ENCODE assay signal across 16 mouse cellular contexts in genomic region chr17:47430815-47431214, GRCm38 (mm10). TPM values are rescaled to one million over a fixed set of nuclear protein-coding genes. Genes with fewer than 3 reads are reported as not detected.
DNase-seq lines count a peak whose midpoint lies in the region; ATAC-seq and TF ChIP-seq lines count a peak whose summit lies in the region.
"Had no signal": no experiment of that assay in that cellular context is flagged by ENCODE, and none has a peak within 500 bp of the region (broad histone marks: within the 10 kb centered on the region; RNA-seq: fewer than 3 reads in every experiment).

No protein-coding gene starts in this region.

- TF ChIP-seq POLR2A in CH12.LX (IDR thresholded peaks at IDR 0.05; ENCODE audit: low read depth, low read length): no peak

- TF ChIP-seq RAD21 in CH12.LX (IDR thresholded peaks at IDR 0.05; ENCODE audit: low read depth, low read length): peak; percentile 18; the same call in 1 of the 2 replicates

- no peak for DNase-seq in hindbrain, postnatal 0 days (ENCODE audit: low spot score)
- no peak for DNase-seq in lung, postnatal 0 days (ENCODE audit: low spot score)
- no peak for DNase-seq in lung, postnatal 4 days
- DNase-seq in CH12.LX (ENCODE audit: extremely low read depth): no peak
- DNase-seq in induced T-regulatory cell, adult 2 months (ENCODE audit: low read depth): peak; percentile 48
- DNase-seq: adrenal gland, postnatal 36 days; lung, postnatal 14 days had no signal

- WGBS in hindbrain, postnatal 0 days: 69% methylated on average over 5 of the region's 5 CpGs
- WGBS in hindbrain, embryonic 13.5 days: 70% methylated on average over 5 of the region's 5 CpGs
- WGBS in lung, postnatal 0 days: 68% methylated on average over 5 of the region's 5 CpGs

- no peak for TF ChIP-seq EP300 in lung, postnatal 0 days (IDR thresholded peaks at IDR 0.05)
- no peak for TF ChIP-seq EP300 in CH12.LX (IDR thresholded peaks at IDR 0.05; ENCODE audit: low read length)

- H3K27me3 ChIP-seq in hindbrain, postnatal 0 days (ENCODE audit: insufficient read depth, low read length): no peaks in the 10 kb centered on the region
- H3K27me3 ChIP-seq in hindbrain, embryonic 13.5 days: peaks cover 12% of the 10 kb centered on the region
- H3K27me3 ChIP-seq in lung, postnatal 0 days (replicated peaks; ENCODE audit: insufficient read depth, low read length): no peaks in the 10 kb centered on the region
- peaks cover 8% of the 10 kb centered on the region for H3K27me3 ChIP-seq in CH12.LX (replicated peaks)

- in situ Hi-C loops in CH12.LX (cut with MboI; ENCODE audit: low pct_ligation_motif_present, low pct_unique_long_range_greater_than_20kb, low sequenced_read_pairs): no loop called here

- no peaks in the 10 kb centered on the region for H3K79me2 ChIP-seq in CH12.LX (replicated peaks; ENCODE audit: control insufficient read depth, extremely low read depth, insufficient read depth, poor library complexity, severe bottlenecking)

- no peaks in the 10 kb centered on the region for H3K4me1 ChIP-seq in hindbrain, postnatal 0 days (ENCODE audit: insufficient read depth, low read length)
- peaks cover 7% of the 10 kb centered on the region for H3K4me1 ChIP-seq in hindbrain, embryonic 13.5 days (replicated peaks)
- no peaks in the 10 kb centered on the region for H3K4me1 ChIP-seq in lung, postnatal 0 days (ENCODE audit: insufficient read depth, low read depth, low read length)
- no peaks in the 10 kb centered on the region for H3K4me1 ChIP-seq in CH12.LX (ENCODE audit: control insufficient read depth in 1 of 2, insufficient read depth in 2 of 2)

- TF ChIP-seq CTCF in hindbrain, postnatal 0 days (IDR thresholded peaks at IDR 0.05; ENCODE audit: low read depth): peak; percentile 53
- TF ChIP-seq CTCF in lung, postnatal 0 days (IDR thresholded peaks at IDR 0.05): peak; percentile 55
- TF ChIP-seq CTCF in CH12.LX (conservative IDR thresholded peaks at IDR 0.05 in 1 of 2, IDR thresholded peaks at IDR 0.05 in 1 of 2; ENCODE audit: low read depth in 2 of 2, low read length in 2 of 2): peak in 1 of 2 experiments; percentile 63; a peak in 2 of 4 replicates

- no peak for ATAC-seq in hindbrain, postnatal 0 days
- ATAC-seq in hindbrain, embryonic 13.5 days (ENCODE audit: low FRiP score): no peak
- no peak for ATAC-seq in lung, postnatal 0 days
- ATAC-seq in megakaryocyte-erythroid progenitor cell, adult 5-6 weeks (replicated peaks; ENCODE audit: low FRiP score, low TSS enrichment, poor library complexity, severe bottlenecking): no peak
- ATAC-seq: forebrain, embryonic 15.5 days; hindbrain, embryonic 16.5 days; midbrain, embryonic 16.5 days had no signal

- no peak overlapping the region for H3K9ac ChIP-seq in hindbrain, postnatal 0 days (replicated peaks; ENCODE audit: low read length)
- H3K9ac ChIP-seq in hindbrain, embryonic 13.5 days: no peak overlapping the region
- H3K9ac ChIP-seq in lung, postnatal 0 days (replicated peaks; ENCODE audit: low read depth): no peak overlapping the region
- no peak overlapping the region for H3K9ac ChIP-seq in CH12.LX (ENCODE audit: insufficient read depth, low read depth)
- H3K9ac ChIP-seq: forebrain, embryonic 15.5 days had no signal

- H3K36me3 ChIP-seq in hindbrain, postnatal 0 days (ENCODE audit: insufficient read depth, low read length): no peaks in the 10 kb centered on the region
- no peaks in the 10 kb centered on the region for H3K36me3 ChIP-seq in hindbrain, embryonic 13.5 days
- H3K36me3 ChIP-seq in lung, postnatal 0 days (ENCODE audit: insufficient read depth, low read length): no peaks in the 10 kb centered on the region
- no peaks in the 10 kb centered on the region for H3K36me3 ChIP-seq in CH12.LX (replicated peaks in 1 of 2; ENCODE audit: control insufficient read depth in 1 of 2, insufficient read depth in 1 of 2, low read length in 1 of 2)
- H3K36me3 ChIP-seq: forebrain, embryonic 15.5 days had no signal

- no peaks in the 10 kb centered on the region for H3K9me3 ChIP-seq in hindbrain, postnatal 0 days (ENCODE audit: low read length)
- H3K9me3 ChIP-seq in hindbrain, embryonic 13.5 days: no peaks in the 10 kb centered on the region
- H3K9me3 ChIP-seq in lung, postnatal 0 days (ENCODE audit: low read length): no peaks in the 10 kb centered on the region
- no peaks in the 10 kb centered on the region for H3K9me3 ChIP-seq in CH12.LX (replicated peaks; ENCODE audit: low read length)
- H3K9me3 ChIP-seq: forebrain, embryonic 15.5 days had no signal

- dilution Hi-C loops in CH12.LX (cut with MboI; ENCODE audit: extremely low pct_ligation_motif_present, extremely low pct_unique_long_range_greater_than_20kb, low sequenced_read_pairs): no loop called here

- H3K27ac ChIP-seq in hindbrain, postnatal 0 days: no peak overlapping the region
- H3K27ac ChIP-seq in hindbrain, embryonic 13.5 days: no peak overlapping the region
- H3K27ac ChIP-seq in lung, postnatal 0 days (ENCODE audit: low read length): no peak overlapping the region
- H3K27ac ChIP-seq in CH12.LX (ENCODE audit: insufficient read depth, low read depth): no peak overlapping the region
- H3K27ac ChIP-seq: forebrain, embryonic 15.5 days had no signal

- no peak overlapping the region for H3K4me2 ChIP-seq in hindbrain, postnatal 0 days (ENCODE audit: low read depth, low read length)
- no peak overlapping the region for H3K4me2 ChIP-seq in hindbrain, embryonic 13.5 days
- no peak overlapping the region for H3K4me2 ChIP-seq in lung, postnatal 0 days (replicated peaks; ENCODE audit: low read depth, low read length)
- H3K4me2 ChIP-seq in CH12.LX (ENCODE audit: insufficient read depth, low read depth, poor library complexity, severe bottlenecking): no peak overlapping the region
- H3K4me2 ChIP-seq: forebrain, embryonic 15.5 days had no signal

- H3K4me3 ChIP-seq in hindbrain, postnatal 0 days (ENCODE audit: low read length): no peak overlapping the region
- H3K4me3 ChIP-seq in hindbrain, embryonic 13.5 days: no peak overlapping the region
- H3K4me3 ChIP-seq in lung, postnatal 0 days (ENCODE audit: low read depth, low read length): no peak overlapping the region
- H3K4me3 ChIP-seq in CH12.LX (replicated peaks in 1 of 3; ENCODE audit: low read depth in 2 of 3, low read length in 2 of 3, poor library complexity in 1 of 3): no peak overlapping the region
- H3K4me3 ChIP-seq: forebrain, embryonic 15.5 days had no signal

TF ChIP-seq in CH12.LX, 34 proteins besides CTCF, POLR2A, EP300 and RAD21:
- peak; percentile 51 for TF ChIP-seq SMC3 (IDR thresholded peaks at IDR 0.05; ENCODE audit: low read depth, low read length)
- TF ChIP-seq MAX (IDR thresholded peaks at IDR 0.05; ENCODE audit: low read length): no peak

RNA-seq across cellular contexts. Expression of gene AI661453, which starts 5.6 kb away (rescaled TPM):
- 0.52 and 2.7 TPM in 2 replicates for total RNA-seq in hindbrain, postnatal 0 days (2014; rRNA removed)
- 0.14 and 0.15 TPM in 2 replicates for polyA plus RNA-seq in hindbrain, postnatal 0 days (2015; fragmentation: Nextera tagmentation; extraction: Ambion mirVana)
- 0.22 and 0.34 TPM in 2 replicates for polyA plus RNA-seq in hindbrain, embryonic 13.5 days (2015; fragmentation: Nextera tagmentation; extraction: Ambion mirVana)
- polyA plus RNA-seq in lung, postnatal 0 days (2015; fragmentation: Nextera tagmentation; extraction: Ambion mirVana): 2.8 and 3.3 TPM in 2 replicates
- total RNA-seq in CH12.LX (2012; rRNA removed) (not detected in 2 replicates), CH12.LX (2014; rRNA removed) (not detected in 2 replicates)
- polyA plus RNA-seq in CH12.LX (2012; ENCODE audit: insufficient read length, low read depth): not detected in 2 replicates
- total RNA-seq in megakaryocyte-erythroid progenitor cell, adult 5-6 weeks (2014; fragmentation: Nextera tagmentation): 0.67 and 1.1 TPM in 2 replicates
- 0.04 TPM in 1 of 2 replicates, not detected in the other for total RNA-seq in megakaryocyte-erythroid progenitor cell, adult 5-6 weeks (2017)

RNA-seq across cellular contexts. Expression of gene 1700001C19Rik, which starts 6.4 kb away (rescaled TPM):
- total RNA-seq in hindbrain, postnatal 0 days (2014; rRNA removed): 1.7 TPM in 1 of 2 replicates, not detected in the other
- 0.45 and 0.81 TPM in 2 replicates for polyA plus RNA-seq in hindbrain, postnatal 0 days (2015; fragmentation: Nextera tagmentation; extraction: Ambion mirVana)
- 0.34 and 0.79 TPM in 2 replicates for polyA plus RNA-seq in hindbrain, embryonic 13.5 days (2015; fragmentation: Nextera tagmentation; extraction: Ambion mirVana)
- 0.15 and 0.44 TPM in 2 replicates for polyA plus RNA-seq in lung, postnatal 0 days (2015; fragmentation: Nextera tagmentation; extraction: Ambion mirVana)
- 0.25 TPM in 1 of 2 replicates, not detected in the other for total RNA-seq in CH12.LX (2012; rRNA removed)
- not detected in 2 replicates for total RNA-seq in CH12.LX (2014; rRNA removed)
- not detected in 2 replicates for polyA plus RNA-seq in CH12.LX (2012; ENCODE audit: insufficient read length, low read depth)
- total RNA-seq in megakaryocyte-erythroid progenitor cell, adult 5-6 weeks (2014; fragmentation: Nextera tagmentation): not detected in 2 replicates
- total RNA-seq in megakaryocyte-erythroid progenitor cell, adult 5-6 weeks (2017): not detected in 2 replicates
- total RNA-seq: adrenal gland, postnatal 36 days; gastrocnemius, adult 8-10 months; heart, postnatal 25 days; left cerebral cortex, postnatal 36 days had no signal

RNA-seq across cellular contexts. Expression of gene Guca1a, which starts 30.4 kb away (rescaled TPM):
- total RNA-seq in hindbrain, postnatal 0 days (2014; rRNA removed): 0.78 TPM in 1 of 2 replicates, not detected in the other
- 0.69 and 1.4 TPM in 2 replicates for polyA plus RNA-seq in hindbrain, postnatal 0 days (2015; fragmentation: Nextera tagmentation; extraction: Ambion mirVana)
- 0.61 and 0.65 TPM in 2 replicates for polyA plus RNA-seq in hindbrain, embryonic 13.5 days (2015; fragmentation: Nextera tagmentation; extraction: Ambion mirVana)
- 1.9 and 2.0 TPM in 2 replicates for polyA plus RNA-seq in lung, postnatal 0 days (2015; fragmentation: Nextera tagmentation; extraction: Ambion mirVana)
- total RNA-seq in CH12.LX (2012; rRNA removed) (1.8 and 5.2 TPM in 2 replicates), CH12.LX (2014; rRNA removed) (2.4 and 3.2 TPM in 2 replicates)
- 2.1 TPM in 2 replicates for polyA plus RNA-seq in CH12.LX (2012; ENCODE audit: insufficient read length, low read depth)
- not detected in 2 replicates for total RNA-seq in megakaryocyte-erythroid progenitor cell, adult 5-6 weeks (2014; fragmentation: Nextera tagmentation)
- not detected in 2 replicates for total RNA-seq in megakaryocyte-erythroid progenitor cell, adult 5-6 weeks (2017)

RNA-seq across cellular contexts. Expression of gene Guca1b, which starts 45.6 kb away (rescaled TPM):
- not detected in 2 replicates for total RNA-seq in hindbrain, postnatal 0 days (2014; rRNA removed)
- 0.14 and 0.42 TPM in 2 replicates for polyA plus RNA-seq in hindbrain, postnatal 0 days (2015; fragmentation: Nextera tagmentation; extraction: Ambion mirVana)
- 0.83 and 0.84 TPM in 2 replicates for polyA plus RNA-seq in hindbrain, embryonic 13.5 days (2015; fragmentation: Nextera tagmentation; extraction: Ambion mirVana)
- polyA plus RNA-seq in lung, postnatal 0 days (2015; fragmentation: Nextera tagmentation; extraction: Ambion mirVana): 0.23 and 0.43 TPM in 2 replicates
- total RNA-seq in CH12.LX (2012; rRNA removed): 0.59 and 0.92 TPM in 2 replicates
- total RNA-seq in CH12.LX (2014; rRNA removed): 0.46 and 0.62 TPM in 2 replicates
- polyA plus RNA-seq in CH12.LX (2012; ENCODE audit: insufficient read length, low read depth): 1.6 and 1.7 TPM in 2 replicates
- total RNA-seq in megakaryocyte-erythroid progenitor cell, adult 5-6 weeks (2014; fragmentation: Nextera tagmentation): 0.54 and 2.8 TPM in 2 replicates
- total RNA-seq in megakaryocyte-erythroid progenitor cell, adult 5-6 weeks (2017): 0.15 and 3.8 TPM in 2 replicates
- total RNA-seq: liver, adult 2 months had no signal
